Mouse (Mus musculus) hindbrain, postnatal 0 days (tissue): ENCODE measurements around the gene Tlk2. TPM values are rescaled to one million over a fixed set of nuclear protein-coding genes. Genes with fewer than 3 reads are reported as not detected.
A peak's percentile ranks its signal among the peaks of the same experiment; 100 is the strongest.

ENCODE experiments used
- ATAC-seq: fragments of 200-750 bp; cut with Nextera tagmentation; 2 replicates; pipeline ENCODE4 v1.8.0; 2017; ENCODE audit warnings: mild to moderate bottlenecking, moderate TSS enrichment, moderate library complexity
- DNase-seq: peaks from one replicate; pipeline ENCODE4 v3.0.0-alpha.2; 2015; ENCODE audit warnings: low spot score
- H3K27ac ChIP-seq: fragments of 300-500 bp; sonication (generic); 2 replicates; pipeline ENCODE4 v1.5.1; 2014; ENCODE audit warnings: mild to moderate bottlenecking
- H3K27me3 ChIP-seq: fragments of 300-500 bp; sonication (generic); 2 replicates; pipeline ENCODE4 v1.6.1; 2014; ENCODE audit warnings: low read length, mixed read lengths; ENCODE audit not compliant: insufficient read depth
- H3K36me3 ChIP-seq: fragments of 300-500 bp; sonication (generic); 2 replicates; pipeline ENCODE4 v1.6.1; 2014; ENCODE audit warnings: low read length, mixed read lengths; ENCODE audit not compliant: insufficient read depth
- H3K4me1 ChIP-seq: fragments of 300-500 bp; sonication (generic); 2 replicates; pipeline ENCODE4 v1.6.1; 2014; ENCODE audit warnings: antibody characterized with exemption, low read length, mixed read lengths; ENCODE audit not compliant: insufficient read depth
- H3K4me2 ChIP-seq: fragments of 300-500 bp; sonication (generic); 2 replicates; pipeline ENCODE4 v1.6.1; 2014; ENCODE audit warnings: low read depth, mild to moderate bottlenecking, low read length, moderate library complexity, mixed read lengths
- H3K4me3 ChIP-seq: fragments of 300-500 bp; sonication (generic); 2 replicates; pipeline ENCODE4 v1.5.1; 2014; ENCODE audit warnings: low read length
- H3K9ac ChIP-seq: fragments of 300-500 bp; sonication (generic); replicated peaks from 2 replicates; pipeline ENCODE4 v1.6.1; 2014; ENCODE audit warnings: mild to moderate bottlenecking, low read length, moderate library complexity, mixed read lengths
- H3K9me3 ChIP-seq: fragments of 300-500 bp; sonication (generic); 2 replicates; pipeline ENCODE4 v1.6.1; 2016; ENCODE audit warnings: low read length, mixed read lengths
- CTCF ChIP-seq: IDR thresholded peaks from 2 replicates; pipeline ENCODE4 v1.5.1; 2016; ENCODE audit warnings: antibody characterized with exemption, control low read depth, low read depth
- WGBS: fragments of 180-500 bp; shearing (Covaris S2); extraction: QIAGEN DNeasy Blood & Tissue Kit; methylation state at CpG from one replicate; pipeline ENCODE4 v1.1.7; 2014; 5-methylcytosine and 5-hydroxymethylcytosine counted together
- polyA plus RNA-seq: library from polyadenylated mRNA; unstranded; fragments of >200 nt; fragmentation: Nextera tagmentation; extraction: Ambion mirVana; gene quantifications from 2 replicates; pipeline ENCODE4 v1.2.1, GENCODE M21; 2015
- total RNA-seq: library from RNA; depleted of rRNA; stranded (reverse); fragments of >200 nt; gene quantifications from 2 replicates; pipeline ENCODE4 v1.2.3, GENCODE M21; 2014

Gene Tlk2
- total and polyA plus RNA-seq, 2 experiments from 2014 or later, result 15.1 to 50.4 TPM

- Histone ChIP-seq H3K4me2 (no peak overlapping the region), H3K27ac (no peak overlapping the region), H3K27me3 (no peaks in the 10 kb centered on the region), H3K36me3 (peaks cover 24% of the 10 kb centered on the region), H3K9me3 (no peaks in the 10 kb centered on the region), H3K4me3 (no peak overlapping the region), H3K4me1 (no peaks in the 10 kb centered on the region), H3K9ac (no peak overlapping the region)
- ATAC-seq (no peak), DNase-seq (no peak)
- no peak for TF ChIP-seq CTCF
- 92% methylated on average over 3 of the region's 3 CpGs for WGBS
These were observed 86.4 kb downstream of the Tlk2 start for GRCm38 (mm10) chr11:105264988-105265387.

- Histone ChIP-seq H3K9ac (no peak overlapping the region), H3K36me3 (peaks cover 14% of the 10 kb centered on the region), H3K4me1 (no peaks in the 10 kb centered on the region), H3K27me3 (no peaks in the 10 kb centered on the region), H3K4me3 (no peak overlapping the region), H3K27ac (no peak overlapping the region), H3K4me2 (no peak overlapping the region), H3K9me3 (no peaks in the 10 kb centered on the region)
- DNase-seq (peak; percentile 79), ATAC-seq (peak; percentile 29; the same call in 1 of the 2 replicates)
- 19% methylated on average over 2 of the region's 2 CpGs for WGBS
- TF ChIP-seq CTCF, result peak; percentile 71
These were observed 91.5 kb downstream of the Tlk2 start for GRCm38 (mm10) chr11:105270155-105270554.

- H3K36me3 ChIP-seq, result peaks cover 22% of the 10 kb centered on the region; the same call in 1 of the 2 replicates
These were observed 101.8 kb downstream of the Tlk2 start for GRCm38 (mm10) chr11:105280456-105280855.

DNA sequence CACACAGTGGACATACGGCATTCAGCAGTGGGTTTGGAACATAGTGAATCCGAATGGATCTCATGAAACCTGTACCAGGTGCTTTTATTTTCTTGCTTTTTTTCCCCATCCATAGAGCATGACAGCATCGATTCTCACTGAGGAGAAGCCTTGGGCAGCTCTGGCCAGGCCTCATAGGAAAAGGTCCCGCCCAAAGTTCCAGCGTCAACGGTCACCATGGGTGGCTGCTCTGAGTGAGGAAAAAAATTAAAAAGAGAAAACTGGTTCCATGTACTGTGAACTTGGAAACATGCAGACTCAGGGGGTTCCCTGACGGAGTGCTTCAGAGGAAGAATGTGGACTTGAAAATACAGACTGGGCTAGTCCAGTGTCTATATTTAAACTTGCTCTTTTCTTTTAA, 102.7 kb downstream of the Tlk2 start:
- 85% methylated on average over 7 of the region's 7 CpGs for WGBS
- no peaks in the 10 kb centered on the region for H3K4me1 ChIP-seq
- H3K4me2 ChIP-seq, result no peak overlapping the region
- TF ChIP-seq CTCF, result no peak
- no peak overlapping the region for H3K9ac ChIP-seq
- H3K27me3 ChIP-seq, result no peaks in the 10 kb centered on the region
- peaks cover 21% of the 10 kb centered on the region; the same call in 1 of the 2 replicates for H3K36me3 ChIP-seq
- DNase-seq (no peak), ATAC-seq (no peak)
- no peaks in the 10 kb centered on the region for H3K9me3 ChIP-seq
- no peak overlapping the region for H3K27ac ChIP-seq
- no peak overlapping the region for H3K4me3 ChIP-seq

More at GRCm38 (mm10) chr11:105280456-105280855, 101.8 kb downstream of the Tlk2 start:
- Histone ChIP-seq H3K4me1 (no peaks in the 10 kb centered on the region), H3K9ac (no peak overlapping the region), H3K27ac (no peak overlapping the region), H3K27me3 (no peaks in the 10 kb centered on the region), H3K4me2 (no peak overlapping the region), H3K4me3 (no peak overlapping the region), H3K9me3 (no peaks in the 10 kb centered on the region)
- ATAC-seq (no peak), DNase-seq (no peak)
- WGBS, result 92% methylated on average over 6 of the region's 6 CpGs
- TF ChIP-seq CTCF, result no peak

- no peak for TF ChIP-seq CTCF
- Histone ChIP-seq H3K27ac (no peak overlapping the region), H3K9ac (no peak overlapping the region), H3K9me3 (no peaks in the 10 kb centered on the region), H3K4me3 (no peak overlapping the region), H3K4me1 (no peaks in the 10 kb centered on the region), H3K4me2 (no peak overlapping the region), H3K27me3 (no peaks in the 10 kb centered on the region), H3K36me3 (peaks cover 15% of the 10 kb centered on the region; the same call in 1 of the 2 replicates)
- DNase-seq, result peak; percentile 14
- no peak for ATAC-seq
- 69% methylated on average over 12 of the region's 12 CpGs for WGBS
These were observed 103.3 kb downstream of the Tlk2 start for GRCm38 (mm10) chr11:105281763-105282459.

GRCm38 (mm10) chr11:105282460-105282859, 103.9 kb downstream of the Tlk2 start:
- WGBS, result 64% methylated on average over 2 of the region's 2 CpGs
- Histone ChIP-seq H3K4me3 (no peak overlapping the region), H3K9ac (no peak overlapping the region), H3K9me3 (no peaks in the 10 kb centered on the region), H3K36me3 (peaks cover 10% of the 10 kb centered on the region; the same call in 1 of the 2 replicates), H3K4me2 (no peak overlapping the region), H3K4me1 (no peaks in the 10 kb centered on the region), H3K27me3 (no peaks in the 10 kb centered on the region), H3K27ac (no peak overlapping the region; the same call in 1 of the 2 replicates)
- ATAC-seq (no peak), DNase-seq (peak; percentile 43)
- TF ChIP-seq CTCF, result no peak

GRCm38 (mm10) chr11:105283016-105283415, 104.4 kb downstream of the Tlk2 start:
- Histone ChIP-seq H3K27ac (no peak overlapping the region; the same call in 1 of the 2 replicates), H3K9me3 (no peaks in the 10 kb centered on the region), H3K36me3 (peaks cover 10% of the 10 kb centered on the region; the same call in 1 of the 2 replicates), H3K4me2 (no peak overlapping the region), H3K27me3 (no peaks in the 10 kb centered on the region), H3K4me3 (no peak overlapping the region), H3K4me1 (no peaks in the 10 kb centered on the region), H3K9ac (no peak overlapping the region)
- no peak for DNase-seq
- TF ChIP-seq CTCF, result no peak
- WGBS, result 95% methylated on average over 9 of the region's 9 CpGs
- ATAC-seq, result no peak
